Mouse (Mus musculus) forebrain, embryonic 13.5 days (tissue): ENCODE results near the gene Tnr. TPM values are rescaled to one million over a fixed set of nuclear protein-coding genes. Genes with fewer than 3 reads are reported as not detected.

Experiments used
- ATAC-seq: fragments of 200-750 bp; cut with Nextera tagmentation; 2 replicates; pipeline ENCODE4 v1.8.0; 2017
- H3K27ac ChIP-seq: fragments of 300-500 bp; sonication (generic); 2 replicates; pipeline ENCODE4 v1.5.1; 2015; ENCODE audit warnings: inconsistent platforms, mild to moderate bottlenecking, moderate library complexity
- H3K27me3 ChIP-seq: fragments of 300-500 bp; sonication (generic); 2 replicates; pipeline ENCODE4 v1.6.1; 2015; ENCODE audit warnings: mild to moderate bottlenecking, inconsistent platforms
- H3K36me3 ChIP-seq: fragments of 300-500 bp; sonication (generic); 2 replicates; pipeline ENCODE4 v1.6.1; 2015; ENCODE audit warnings: mild to moderate bottlenecking, inconsistent platforms; ENCODE audit not compliant: poor library complexity, severe bottlenecking
- H3K4me1 ChIP-seq: fragments of 300-500 bp; sonication (generic); 2 replicates; pipeline ENCODE4 v1.6.1; 2015; ENCODE audit warnings: inconsistent platforms
- H3K4me2 ChIP-seq: fragments of 300-500 bp; sonication (generic); 2 replicates; pipeline ENCODE4 v1.6.1; 2015; ENCODE audit warnings: inconsistent platforms, mild to moderate bottlenecking, moderate library complexity
- H3K4me3 ChIP-seq: fragments of 300-500 bp; sonication (generic); 2 replicates; pipeline ENCODE4 v1.5.1; 2015; ENCODE audit warnings: mild to moderate bottlenecking, inconsistent platforms
- H3K9ac ChIP-seq: fragments of 300-500 bp; sonication (generic); 2 replicates; pipeline ENCODE4 v1.6.1; 2015; ENCODE audit warnings: mild to moderate bottlenecking, inconsistent platforms
- H3K9me3 ChIP-seq: fragments of 300-500 bp; sonication (generic); replicated peaks from 2 replicates; pipeline ENCODE4 v1.6.1; 2016; ENCODE audit warnings: inconsistent platforms
- WGBS: fragments of 180-500 bp; shearing (Covaris S2); methylation state at CpG from one replicate; pipeline ENCODE4 v1.1.7; 2015; 5-methylcytosine and 5-hydroxymethylcytosine counted together
- polyA plus RNA-seq: library from polyadenylated mRNA; unstranded; fragments of >200 nt; fragmentation: Nextera tagmentation; extraction: Ambion mirVana; gene quantifications from 2 replicates; pipeline ENCODE4 v1.2.1, GENCODE M21; 2015

The Tnr gene
- polyA plus RNA-seq, 1 experiment from 2014 or later, result 1.6 TPM

DNA sequence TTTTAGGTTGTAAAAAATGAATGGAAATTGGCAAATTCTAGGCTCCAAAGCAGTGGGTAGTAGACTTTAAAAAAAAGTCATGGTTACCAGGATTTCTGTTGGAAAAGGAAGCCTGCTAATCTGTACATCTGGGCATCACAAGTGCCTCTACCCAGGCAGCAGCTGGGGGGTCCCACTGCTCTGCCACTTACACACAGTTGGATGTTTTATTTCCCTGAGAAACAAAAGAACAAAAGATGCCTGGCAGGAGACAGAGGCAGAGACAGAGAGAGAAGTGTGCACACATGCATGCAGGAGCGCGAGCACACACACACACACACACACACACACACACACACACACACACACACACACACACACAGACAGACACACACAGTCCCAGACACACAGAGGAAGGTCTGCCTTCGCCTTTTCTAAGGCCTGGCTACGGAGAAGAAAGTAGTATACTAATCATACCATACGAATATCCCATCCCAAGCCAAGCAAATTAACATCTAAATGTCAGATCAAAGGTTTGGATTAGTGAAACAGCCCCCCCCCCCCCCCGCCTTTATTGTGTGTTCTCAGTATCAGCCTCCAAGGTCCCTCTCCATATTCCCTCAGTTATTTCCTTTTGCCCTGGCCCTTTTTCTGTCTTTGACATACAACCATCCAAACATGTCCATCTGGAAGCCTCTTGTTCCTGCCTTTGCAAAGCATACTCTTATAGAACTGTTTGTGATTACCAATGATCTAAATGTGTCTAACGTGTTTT lies 378.0 kb downstream of the Tnr start:
- Histone ChIP-seq H3K27ac (no peak overlapping the region; the same call in 1 of the 2 replicates), H3K4me3 (no peak overlapping the region), H3K4me1 (peaks cover 11% of the 10 kb centered on the region), H3K27me3 (no peaks in the 10 kb centered on the region), H3K36me3 (no peaks in the 10 kb centered on the region), H3K9me3 (no peaks in the 10 kb centered on the region), H3K4me2 (no peak overlapping the region), H3K9ac (no peak overlapping the region)
- ATAC-seq, result peak; percentile 81
- WGBS, result 39% methylated on average over 5 of the region's 7 CpGs

GRCm38 (mm10) chr1:159902120-159902497 lies 378.5 kb downstream of the Tnr start:
- Histone ChIP-seq H3K4me1 (peaks cover 11% of the 10 kb centered on the region), H3K9ac (no peak overlapping the region), H3K4me3 (no peak overlapping the region), H3K36me3 (no peaks in the 10 kb centered on the region), H3K27me3 (no peaks in the 10 kb centered on the region), H3K27ac (no peak overlapping the region; the same call in 1 of the 2 replicates), H3K4me2 (no peak overlapping the region), H3K9me3 (no peaks in the 10 kb centered on the region)
- 89% methylated on average over 4 of the region's 4 CpGs for WGBS
- no peak for ATAC-seq

DNA sequence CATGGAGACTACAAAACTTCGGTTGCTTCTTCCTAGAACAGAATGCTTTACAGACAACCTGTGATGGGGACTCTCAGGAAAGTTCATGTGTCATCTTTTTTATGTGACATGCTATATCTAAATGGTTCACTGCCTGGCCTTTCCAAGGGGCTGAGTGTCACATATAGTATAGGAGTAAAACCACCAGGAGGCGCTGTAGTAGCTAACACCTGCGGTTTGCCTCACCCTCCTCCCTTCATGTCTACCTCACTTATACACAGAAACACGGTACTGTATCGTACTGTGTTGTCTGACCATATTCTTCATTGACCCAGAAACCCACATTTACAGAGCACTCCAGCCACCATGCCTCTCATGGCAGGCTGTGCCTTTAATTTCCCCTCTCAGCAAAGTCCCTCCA lies 387.4 kb downstream of the Tnr start:
- ATAC-seq, result no peak
- no peak overlapping the region for H3K9ac ChIP-seq
- H3K9me3 ChIP-seq, result no peaks in the 10 kb centered on the region
- H3K4me2 ChIP-seq, result no peak overlapping the region
- 41% methylated on average over 5 of the region's 5 CpGs for WGBS
- H3K4me1 ChIP-seq, result no peaks in the 10 kb centered on the region
- no peak overlapping the region for H3K4me3 ChIP-seq
- H3K36me3 ChIP-seq, result no peaks in the 10 kb centered on the region
- H3K27ac ChIP-seq, result no peak overlapping the region
- no peaks in the 10 kb centered on the region for H3K27me3 ChIP-seq

DNA sequence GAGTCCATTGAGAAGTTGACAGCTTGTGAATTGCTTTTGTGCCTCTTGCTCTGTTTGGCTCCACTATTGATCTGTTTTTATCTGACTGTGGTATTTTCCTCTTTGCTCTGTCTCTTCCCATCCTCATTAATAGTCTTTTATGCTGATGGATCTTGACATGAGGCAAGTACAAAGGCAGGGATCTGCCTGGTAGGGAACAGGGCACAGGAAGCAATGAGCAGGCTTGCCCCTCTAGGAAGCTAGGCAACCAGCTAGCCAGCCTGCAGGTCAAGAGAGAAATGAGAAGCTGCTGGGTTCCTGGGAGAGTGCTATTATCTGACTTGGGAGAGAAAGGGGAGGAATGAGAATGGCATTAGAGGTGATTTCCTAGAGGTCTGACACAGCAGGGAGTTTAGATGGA lies 391.2 kb downstream of the Tnr start:
- no peak overlapping the region for H3K27ac ChIP-seq
- H3K4me2 ChIP-seq, result no peak overlapping the region
- no peaks in the 10 kb centered on the region for H3K36me3 ChIP-seq
- H3K27me3 ChIP-seq, result no peaks in the 10 kb centered on the region
- H3K9ac ChIP-seq, result no peak overlapping the region
- H3K4me3 ChIP-seq, result no peak overlapping the region
- no peaks in the 10 kb centered on the region for H3K4me1 ChIP-seq
- H3K9me3 ChIP-seq, result no peaks in the 10 kb centered on the region
- no peak for ATAC-seq

DNA sequence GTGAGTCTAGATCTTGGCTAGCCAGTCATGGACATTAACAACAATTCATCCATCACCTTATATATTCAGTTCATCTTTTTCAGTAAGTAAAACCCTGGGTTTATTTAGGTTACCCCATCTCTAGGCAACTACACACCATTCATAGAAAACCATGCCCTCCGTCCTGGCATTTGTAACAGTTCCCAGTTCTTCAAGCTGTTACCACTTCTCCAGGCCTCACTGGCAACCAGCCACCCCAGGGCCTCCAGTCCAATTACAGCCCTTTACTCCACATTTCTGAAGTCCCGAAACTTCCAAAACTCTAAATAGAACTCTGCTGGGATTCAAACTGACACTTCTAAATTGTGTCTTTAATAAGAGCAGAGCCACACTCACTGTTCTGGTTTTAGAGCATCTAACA lies 397.0 kb downstream of the Tnr start:
- H3K9me3 ChIP-seq, result no peaks in the 10 kb centered on the region
- H3K4me2 ChIP-seq, result no peak overlapping the region
- H3K4me3 ChIP-seq, result no peak overlapping the region
- no peaks in the 10 kb centered on the region for H3K36me3 ChIP-seq
- no peak for ATAC-seq
- H3K4me1 ChIP-seq, result no peaks in the 10 kb centered on the region
- WGBS, result 83% methylated on average over 2 of the region's 2 CpGs
- no peak overlapping the region for H3K27ac ChIP-seq
- H3K27me3 ChIP-seq, result no peaks in the 10 kb centered on the region
- no peak overlapping the region for H3K9ac ChIP-seq

DNA sequence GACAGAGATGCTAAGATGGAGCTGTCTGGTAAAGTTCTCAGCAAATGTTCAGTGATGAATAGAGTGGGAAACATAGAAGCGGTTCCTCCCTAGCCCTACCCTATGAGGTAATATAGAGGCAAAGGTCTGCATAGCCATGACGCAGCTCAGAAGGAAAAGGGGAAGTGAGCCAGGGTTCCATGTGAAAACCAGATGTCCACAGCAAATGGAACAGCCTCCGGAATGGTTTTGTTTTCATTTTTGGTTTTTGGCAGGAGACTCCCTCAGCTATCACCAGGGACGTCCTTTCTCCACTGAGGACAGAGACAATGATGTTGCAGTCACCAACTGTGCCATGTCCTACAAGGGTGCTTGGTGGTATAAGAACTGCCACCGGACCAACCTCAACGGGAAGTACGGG lies 399.4 kb downstream of the Tnr start:
- Histone ChIP-seq H3K4me1 (no peaks in the 10 kb centered on the region), H3K27me3 (no peaks in the 10 kb centered on the region), H3K4me3 (no peak overlapping the region), H3K36me3 (no peaks in the 10 kb centered on the region), H3K9ac (no peak overlapping the region), H3K9me3 (no peaks in the 10 kb centered on the region), H3K27ac (no peak overlapping the region), H3K4me2 (no peak overlapping the region)
- 93% methylated on average over 7 of the region's 7 CpGs for WGBS
- ATAC-seq, result no peak

GRCm38 (mm10) chr1:159924105-159924504 lies 400.5 kb downstream of the Tnr start:
- H3K27me3 ChIP-seq, result no peaks in the 10 kb centered on the region
- H3K36me3 ChIP-seq, result no peaks in the 10 kb centered on the region
- no peaks in the 10 kb centered on the region for H3K4me1 ChIP-seq
- no peak overlapping the region for H3K27ac ChIP-seq
- H3K4me3 ChIP-seq, result no peak overlapping the region
- 84% methylated on average over 4 of the region's 4 CpGs for WGBS
- ATAC-seq, result no peak
- H3K9me3 ChIP-seq, result no peaks in the 10 kb centered on the region
- H3K9ac ChIP-seq, result no peak overlapping the region
- no peak overlapping the region for H3K4me2 ChIP-seq

GRCm38 (mm10) chr1:159924684-159925083 lies 401.1 kb downstream of the Tnr start:
- no peak overlapping the region for H3K4me3 ChIP-seq
- 96% methylated on average over 5 of the region's 5 CpGs for WGBS
- H3K27ac ChIP-seq, result no peak overlapping the region
- no peak overlapping the region for H3K4me2 ChIP-seq
- H3K4me1 ChIP-seq, result no peaks in the 10 kb centered on the region
- no peaks in the 10 kb centered on the region for H3K9me3 ChIP-seq
- H3K9ac ChIP-seq, result no peak overlapping the region
- H3K36me3 ChIP-seq, result no peaks in the 10 kb centered on the region
- H3K27me3 ChIP-seq, result no peaks in the 10 kb centered on the region
- ATAC-seq, result no peak

DNA sequence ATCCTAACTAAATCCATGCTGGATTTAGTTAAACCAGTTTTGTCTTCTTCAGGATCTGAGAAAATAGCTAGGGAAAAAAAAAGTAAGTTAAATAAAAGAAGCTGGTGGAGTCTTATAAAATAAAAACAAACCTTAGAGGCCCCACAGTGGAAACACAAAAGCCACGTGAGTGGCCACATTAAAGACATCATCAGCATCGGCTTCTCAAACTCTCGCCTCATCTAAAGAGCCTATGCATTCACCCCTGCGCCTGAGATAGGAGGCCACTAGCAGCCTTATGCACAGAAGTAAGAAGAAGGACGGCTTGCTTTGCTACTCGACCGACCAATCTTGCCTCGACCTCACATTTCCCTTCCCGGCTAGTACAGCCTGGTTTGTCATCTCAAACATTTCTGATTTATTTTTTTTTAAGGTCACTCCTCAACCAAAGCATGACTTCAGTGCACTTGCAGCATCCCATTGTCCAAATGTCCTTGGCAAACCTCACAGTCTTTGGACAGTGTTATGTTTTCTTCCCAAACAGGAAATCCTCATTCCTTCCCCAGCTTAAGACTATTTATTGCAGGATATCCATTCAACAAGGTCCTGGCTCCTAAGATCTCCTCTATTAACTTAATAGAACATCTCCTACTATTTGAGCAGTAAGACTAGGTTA lies 405.2 kb downstream of the Tnr start:
- no peaks in the 10 kb centered on the region for H3K9me3 ChIP-seq
- H3K36me3 ChIP-seq, result no peaks in the 10 kb centered on the region
- ATAC-seq, result no peak
- WGBS, result 88% methylated on average over 9 of the region's 9 CpGs
- no peak overlapping the region for H3K4me3 ChIP-seq
- H3K27me3 ChIP-seq, result no peaks in the 10 kb centered on the region
- H3K27ac ChIP-seq, result no peak overlapping the region
- no peaks in the 10 kb centered on the region for H3K4me1 ChIP-seq
- no peak overlapping the region for H3K4me2 ChIP-seq
- H3K9ac ChIP-seq, result no peak overlapping the region

- Histone ChIP-seq H3K27ac (no peak overlapping the region), H3K4me2 (no peak overlapping the region), H3K27me3 (no peaks in the 10 kb centered on the region), H3K9me3 (no peaks in the 10 kb centered on the region), H3K4me1 (no peaks in the 10 kb centered on the region), H3K4me3 (no peak overlapping the region), H3K9ac (no peak overlapping the region), H3K36me3 (no peaks in the 10 kb centered on the region)
- no peak for ATAC-seq
These were observed 408.5 kb downstream of the Tnr start for GRCm38 (mm10) chr1:159932092-159932491.

DNA sequence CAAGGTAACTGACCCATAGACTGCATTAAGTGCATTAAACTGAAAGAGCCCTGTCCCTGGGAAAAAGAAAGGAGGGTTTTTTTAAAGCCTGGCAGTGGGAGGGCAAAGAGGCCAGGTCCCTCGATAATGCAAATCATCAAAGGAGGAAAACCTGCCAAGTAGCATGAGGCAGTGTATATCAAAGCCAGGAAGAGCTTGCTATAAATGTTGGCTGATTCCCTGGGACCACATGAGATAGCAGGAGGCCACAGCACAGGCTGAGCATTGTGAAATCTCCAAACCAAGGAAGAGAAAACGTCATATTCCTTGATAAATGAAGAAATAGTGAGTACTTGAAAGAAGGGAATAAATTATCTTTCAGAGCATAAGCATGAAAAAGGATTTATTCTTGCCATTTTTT lies 409.0 kb downstream of the Tnr start:
- Histone ChIP-seq H3K27me3 (no peaks in the 10 kb centered on the region), H3K4me1 (no peaks in the 10 kb centered on the region), H3K9me3 (no peaks in the 10 kb centered on the region), H3K4me2 (no peak overlapping the region), H3K4me3 (no peak overlapping the region), H3K9ac (no peak overlapping the region), H3K36me3 (no peaks in the 10 kb centered on the region), H3K27ac (no peak overlapping the region)
- 47% methylated on average over 2 of the region's 2 CpGs for WGBS
- no peak for ATAC-seq

DNA sequence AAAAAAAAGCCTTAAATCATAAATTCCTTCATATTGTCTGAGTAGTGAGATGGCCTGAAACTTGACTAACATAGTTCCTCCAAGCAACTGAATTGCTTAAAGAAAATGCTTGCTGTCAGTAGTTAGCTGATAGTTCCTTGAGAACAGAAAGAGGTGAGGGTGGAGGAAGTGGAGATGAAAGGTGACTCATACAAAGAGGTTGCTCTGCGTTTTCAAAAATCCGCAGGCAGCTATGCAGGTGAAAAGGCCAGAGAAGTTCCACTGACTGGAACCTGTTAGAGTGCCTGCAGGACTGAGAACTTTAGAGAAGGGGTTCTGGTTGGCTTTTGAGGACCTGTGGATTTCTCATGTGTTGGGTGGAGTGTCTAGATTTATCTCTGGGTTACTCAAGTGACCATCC lies 414.9 kb downstream of the Tnr start:
- Histone ChIP-seq H3K4me2 (no peak overlapping the region), H3K4me1 (no peaks in the 10 kb centered on the region), H3K27ac (no peak overlapping the region), H3K9me3 (no peaks in the 10 kb centered on the region), H3K27me3 (no peaks in the 10 kb centered on the region), H3K9ac (no peak overlapping the region), H3K36me3 (no peaks in the 10 kb centered on the region), H3K4me3 (no peak overlapping the region)
- ATAC-seq, result no peak
- WGBS, result 92% methylated on average over 2 of the region's 2 CpGs

DNA sequence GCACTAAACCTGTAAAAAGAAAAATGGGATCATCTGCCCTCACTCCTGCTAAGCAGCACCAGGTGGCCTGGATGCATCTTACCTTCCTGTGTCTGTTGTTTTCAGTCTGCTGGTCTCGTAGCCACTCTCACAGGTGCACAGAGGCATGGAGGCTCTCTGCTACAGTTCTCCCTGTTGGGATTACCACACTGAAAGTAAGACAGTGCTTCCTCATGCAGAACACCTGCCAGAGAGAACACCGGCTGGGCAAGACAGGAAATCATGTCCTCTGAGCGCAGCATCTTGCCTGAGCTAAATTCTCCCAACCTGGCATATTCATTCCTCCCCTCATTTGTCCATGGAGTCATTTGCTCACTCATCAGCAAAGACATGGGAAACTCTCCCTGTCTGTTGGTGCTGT lies 415.8 kb downstream of the Tnr start:
- no peak overlapping the region for H3K9ac ChIP-seq
- H3K4me1 ChIP-seq, result no peaks in the 10 kb centered on the region
- ATAC-seq, result no peak
- no peaks in the 10 kb centered on the region for H3K9me3 ChIP-seq
- H3K36me3 ChIP-seq, result no peaks in the 10 kb centered on the region
- H3K4me3 ChIP-seq, result no peak overlapping the region
- WGBS, result 93% methylated on average over 3 of the region's 3 CpGs
- H3K27ac ChIP-seq, result no peak overlapping the region
- no peak overlapping the region for H3K4me2 ChIP-seq
- H3K27me3 ChIP-seq, result no peaks in the 10 kb centered on the region
